Mouse (Mus musculus) neural tube, embryonic 10.5 days (tissue): ENCODE results near the gene Foxp1.

Source experiments
- DNase-seq: peaks from one replicate; pipeline ENCODE4 v3.0.0-alpha.2; 2017; ENCODE audit warnings: low spot score; ENCODE audit errors: extremely low spot score

Gene Foxp1

GRCm38 (mm10) chr6:99300235-99300634 is 222.3 kb downstream of the Foxp1 start:
- no peak for DNase-seq

- no peak for DNase-seq
Observed at GRCm38 (mm10) chr6:99299196-99299595, 223.3 kb downstream of the Foxp1 start.

GRCm38 (mm10) chr6:99297535-99297934 is 225.0 kb downstream of the Foxp1 start:
- DNase-seq: no peak

GRCm38 (mm10) chr6:99295495-99295894 is 227.0 kb downstream of the Foxp1 start:
- no peak for DNase-seq

GRCm38 (mm10) chr6:99289220-99289619 is 233.3 kb downstream of the Foxp1 start:
- DNase-seq: no peak

- DNase-seq: no peak
Observed at GRCm38 (mm10) chr6:99285026-99285425, 237.5 kb downstream of the Foxp1 start.

GRCm38 (mm10) chr6:99284019-99284418 is 238.5 kb downstream of the Foxp1 start:
- DNase-seq: no peak

- DNase-seq: no peak
Observed at GRCm38 (mm10) chr6:99282866-99283657, 239.5 kb downstream of the Foxp1 start.

GRCm38 (mm10) chr6:99281433-99281832 is 241.1 kb downstream of the Foxp1 start:
- no peak for DNase-seq

GRCm38 (mm10) chr6:99280619-99281018 is 241.9 kb downstream of the Foxp1 start:
- no peak for DNase-seq

- DNase-seq: no peak
Observed at GRCm38 (mm10) chr6:99277251-99277650, 245.3 kb downstream of the Foxp1 start.

- no peak for DNase-seq
Observed at GRCm38 (mm10) chr6:99276297-99276653, 246.2 kb downstream of the Foxp1 start.

- DNase-seq: no peak
Observed at GRCm38 (mm10) chr6:99275381-99276296, 246.9 kb downstream of the Foxp1 start.

- no peak for DNase-seq
Observed at GRCm38 (mm10) chr6:99274667-99275066, 247.9 kb downstream of the Foxp1 start.

- DNase-seq: no peak
Observed at GRCm38 (mm10) chr6:99274222-99274621, 248.3 kb downstream of the Foxp1 start.

GRCm38 (mm10) chr6:99273177-99273576 is 249.3 kb downstream of the Foxp1 start:
- DNase-seq: no peak

- DNase-seq: no peak
Observed at GRCm38 (mm10) chr6:99272174-99272573, 250.3 kb downstream of the Foxp1 start.

GRCm38 (mm10) chr6:99271741-99272140 is 250.8 kb downstream of the Foxp1 start:
- no peak for DNase-seq

- no peak for DNase-seq
Observed at GRCm38 (mm10) chr6:99269921-99270320, 252.6 kb downstream of the Foxp1 start.

- DNase-seq: no peak
Observed at GRCm38 (mm10) chr6:99268171-99269061, 254.1 kb downstream of the Foxp1 start.

- DNase-seq: peak; percentile 34
Observed at GRCm38 (mm10) chr6:99265945-99266656, 256.4 kb downstream of the Foxp1 start.
